Comparison of ENCODE assay signal across 14 mouse cellular contexts in genomic region chr9:45981331-45981730, GRCm38 (mm10). TPM values are rescaled to one million over a fixed set of nuclear protein-coding genes. Genes with fewer than 3 reads are reported as not detected.
DNase-seq lines count a peak whose midpoint lies in the region; ATAC-seq and TF ChIP-seq lines count a peak whose summit lies in the region.
"Had no signal": no experiment of that assay in that cellular context is flagged by ENCODE, and none has a peak within 500 bp of the region (broad histone marks: within the 10 kb centered on the region; RNA-seq: fewer than 3 reads in every experiment).

No protein-coding gene starts in this region.

- H3K4me3 ChIP-seq in kidney, postnatal 0 days (replicated peaks; ENCODE audit: low read depth, low read length) = no peak overlapping the region
- no peak overlapping the region for H3K4me3 ChIP-seq in MEL (ENCODE audit: control insufficient read depth in 1 of 2, insufficient read depth in 1 of 2, low read depth in 2 of 2, low read length in 2 of 2)
- H3K4me3 ChIP-seq: heart, embryonic 15.5 days; lung, embryonic 15.5 days; midbrain, embryonic 15.5 days had no signal

- no peak for TF ChIP-seq EP300 in MEL (IDR thresholded peaks at IDR 0.05; ENCODE audit: low read depth in 1 of 2, low read length in 2 of 2)

- peak; percentile 34; the same call in 1 of the 2 replicates for TF ChIP-seq CTCF in kidney, postnatal 0 days (IDR thresholded peaks at IDR 0.05; ENCODE audit: low read depth)
- peak; percentile 8 to 49 (median 35); a peak in 4 of 6 replicates for TF ChIP-seq CTCF in MEL (IDR thresholded peaks at IDR 0.05 in 2 of 3, conservative IDR thresholded peaks at IDR 0.05 in 1 of 3; ENCODE audit: control insufficient read depth in 1 of 3, insufficient read depth in 1 of 3, low read depth in 2 of 3, low read length in 3 of 3, poor library complexity in 1 of 3, severe bottlenecking in 1 of 3)

- H3K27me3 ChIP-seq in kidney, postnatal 0 days (ENCODE audit: insufficient read depth, low read length) = no peaks in the 10 kb centered on the region
- no peaks in the 10 kb centered on the region for H3K27me3 ChIP-seq in MEL (ENCODE audit: control insufficient read depth in 1 of 2, insufficient read depth in 2 of 2, low read length in 2 of 2)
- H3K27me3 ChIP-seq: heart, embryonic 15.5 days; lung, embryonic 15.5 days; midbrain, embryonic 15.5 days had no signal

- ATAC-seq in kidney, postnatal 0 days (replicated peaks; ENCODE audit: low FRiP score, low read depth) = no peak
- ATAC-seq: midbrain, embryonic 15.5 days had no signal

- H3K4me2 ChIP-seq in kidney, postnatal 0 days (ENCODE audit: low read length) = no peak overlapping the region
- H3K4me2 ChIP-seq: heart, embryonic 15.5 days; lung, embryonic 15.5 days; midbrain, embryonic 15.5 days had no signal

- TF ChIP-seq RAD21 in MEL (IDR thresholded peaks at IDR 0.05; ENCODE audit: low read depth, low read length) = no peak; the same call in 1 of the 2 replicates

- H3K9me3 ChIP-seq in kidney, postnatal 0 days (replicated peaks; ENCODE audit: low read length) = no peaks in the 10 kb centered on the region
- no peaks in the 10 kb centered on the region for H3K9me3 ChIP-seq in MEL (replicated peaks; ENCODE audit: insufficient read depth, low read length)
- H3K9me3 ChIP-seq: heart, embryonic 15.5 days; lung, embryonic 15.5 days; midbrain, embryonic 15.5 days had no signal

- TF ChIP-seq POLR2A in MEL (IDR thresholded peaks at IDR 0.05; ENCODE audit: control insufficient read depth in 1 of 2, insufficient read depth in 1 of 2, low read depth in 1 of 2, low read length in 2 of 2, poor library complexity in 1 of 2) = no peak

- peaks cover 3% of the 10 kb centered on the region for H3K4me1 ChIP-seq in kidney, postnatal 0 days (replicated peaks; ENCODE audit: insufficient read depth, low read length)
- peaks cover 18 to 26% of the 10 kb centered on the region in 2 experiments for H3K4me1 ChIP-seq in MEL (ENCODE audit: control insufficient read depth in 1 of 2, insufficient read depth in 2 of 2, low read length in 2 of 2)

- peaks cover 66% of the 10 kb centered on the region for H3K79me2 ChIP-seq in MEL (ENCODE audit: control insufficient read depth, insufficient read depth, low read length, poor library complexity)

- no peak overlapping the region for H3K9ac ChIP-seq in kidney, postnatal 0 days (ENCODE audit: low read depth, low read length)
- H3K9ac ChIP-seq in MEL (ENCODE audit: control insufficient read depth, low read depth, low read length, poor library complexity, severe bottlenecking) = no peak overlapping the region
- H3K9ac ChIP-seq: heart, embryonic 15.5 days; lung, embryonic 15.5 days; midbrain, embryonic 15.5 days had no signal

- no peak for DNase-seq in kidney, postnatal 0 days (ENCODE audit: low spot score)
- no peak for DNase-seq in kidney, postnatal 14 days
- peak; percentile 22 for DNase-seq in thymus, postnatal 0 days (ENCODE audit: low spot score)
- no peak for DNase-seq in thymus, adult 18-20 months
- peak; percentile 56 for DNase-seq in MEL (ENCODE audit: low read depth, low spot score)
- peak; percentile 54 for DNase-seq in naive thymus-derived CD4-positive, alpha-beta T cell, adult 2 months (ENCODE audit: low read depth)
- no peak for DNase-seq in c-Kit-positive CD71-positive TER-119-positive erythroid progenitor cells, embryonic 14.5 days (ENCODE audit: low spot score)
- DNase-seq in frontal cortex, adult 2 months (ENCODE audit: extremely low spot score in 1 of 2, low spot score in 1 of 2) = no peak
- DNase-seq: adrenal gland, postnatal 25 days; kidney, postnatal 25 days; right cerebral cortex, postnatal 14 days had no signal

- H3K36me3 ChIP-seq in kidney, postnatal 0 days (ENCODE audit: insufficient read depth, low read length) = no peaks in the 10 kb centered on the region
- H3K36me3 ChIP-seq in MEL (ENCODE audit: control insufficient read depth in 1 of 2, insufficient read depth in 2 of 2, low read length in 2 of 2) = peaks cover 24 to 47% of the 10 kb centered on the region in 2 experiments
- H3K36me3 ChIP-seq: midbrain, embryonic 15.5 days had no signal

- no peak overlapping the region for H3K27ac ChIP-seq in kidney, postnatal 0 days
- H3K27ac ChIP-seq in MEL (ENCODE audit: control insufficient read depth, low read depth, low read length) = no peak overlapping the region
- H3K27ac ChIP-seq: heart, embryonic 15.5 days; lung, embryonic 15.5 days; midbrain, embryonic 15.5 days had no signal

TF ChIP-seq in MEL, 35 proteins besides CTCF, POLR2A, EP300 and RAD21:
- TF ChIP-seq MYB (IDR thresholded peaks at IDR 0.05; ENCODE audit: low read depth, low read length) (no peak), SMC3 (IDR thresholded peaks at IDR 0.05; ENCODE audit: low read depth, low read length) (no peak), NELFE (IDR thresholded peaks at IDR 0.05; ENCODE audit: low read depth, low read length) (no peak), BHLHE40 (IDR thresholded peaks at IDR 0.05; ENCODE audit: borderline replicate concordance, low read depth, low read length) (no peak), ELF1 (IDR thresholded peaks at IDR 0.05; ENCODE audit: low read depth, low read length) (no peak), MYC (IDR thresholded peaks at IDR 0.05; ENCODE audit: low read depth, low read length) (peak; percentile 74; the same call in 1 of the 2 replicates), SIN3A (IDR thresholded peaks at IDR 0.05; ENCODE audit: low read length) (0 out of 2 replicates have a peak, but pooled peaks have one; percentile 32), CHD2 (IDR thresholded peaks at IDR 0.05; ENCODE audit: low read length) (no peak), POLR2AphosphoS5 (IDR thresholded peaks at IDR 0.05; ENCODE audit: borderline replicate concordance, low read depth, low read length) (no peak), TCF12 (IDR thresholded peaks at IDR 0.05; ENCODE audit: low read depth, low read length) (no peak), GATA1 (IDR thresholded peaks at IDR 0.05; ENCODE audit: low read depth, low read length) (no peak), RCOR1 (IDR thresholded peaks at IDR 0.05; ENCODE audit: low read depth, low read length) (no peak), ZNF384 (IDR thresholded peaks at IDR 0.05; ENCODE audit: low read depth, low read length) (peak; percentile 84), MXI1 (IDR thresholded peaks at IDR 0.05; ENCODE audit: low read depth, low read length) (0 out of 2 replicates have a peak, but pooled peaks have one; percentile 27), E2F4 (IDR thresholded peaks at IDR 0.05; ENCODE audit: borderline replicate concordance, low read depth, low read length) (no peak), USF2 (IDR thresholded peaks at IDR 0.05; ENCODE audit: borderline replicate concordance in 1 of 2, insufficient read depth in 1 of 2, low read depth in 1 of 2, low read length in 2 of 2) (no peak), TAL1 (IDR thresholded peaks at IDR 0.05; ENCODE audit: low read length) (no peak), MEF2A (IDR thresholded peaks at IDR 0.05; ENCODE audit: extremely low read depth, insufficient replicate concordance, low read depth, low read length, poor library complexity, severe bottlenecking) (no peak), UBTF (IDR thresholded peaks at IDR 0.05; ENCODE audit: borderline replicate concordance, insufficient read depth, low read depth, low read length) (no peak), HCFC1 (IDR thresholded peaks at IDR 0.05; ENCODE audit: low read depth, low read length) (no peak)

RNA-seq across cellular contexts. Expression of gene Sidt2, which starts 26.3 kb away (rescaled TPM):
- polyA plus RNA-seq in kidney, postnatal 0 days (2015; fragmentation: Nextera tagmentation; extraction: Ambion mirVana) = 50.8 and 53.5 TPM in 2 replicates
- polyA plus RNA-seq in thymus, postnatal 0 days (2015; fragmentation: Nextera tagmentation; extraction: Ambion mirVana) = 58.0 and 64.2 TPM in 2 replicates
- 22.4 and 27.0 TPM in 2 replicates for total RNA-seq in MEL (2012; rRNA removed)
- polyA plus RNA-seq in MEL (2012; ENCODE audit: insufficient read depth in 1 of 2, insufficient read length in 2 of 2, low read depth in 1 of 2, low replicate concordance in 2 of 2, missing spikeins in 1 of 2) = 10 to 100 TPM in 1 of 2 experiments, not detected in 1; 71.8 TPM
- 103 and 112 TPM in 2 replicates for polyA plus RNA-seq in frontal cortex, adult 2 months (2012; rRNA removed)

RNA-seq across cellular contexts. Expression of gene Pafah1b2, which starts 31.2 kb away (rescaled TPM):
- 113 and 127 TPM in 2 replicates for polyA plus RNA-seq in kidney, postnatal 0 days (2015; fragmentation: Nextera tagmentation; extraction: Ambion mirVana)
- polyA plus RNA-seq in thymus, postnatal 0 days (2015; fragmentation: Nextera tagmentation; extraction: Ambion mirVana) = 110 TPM in 2 replicates
- 125 and 127 TPM in 2 replicates for total RNA-seq in MEL (2012; rRNA removed)
- 100 to 1,000 TPM; 131 to 178 TPM for polyA plus RNA-seq in MEL (2012; ENCODE audit: insufficient read depth in 1 of 2, insufficient read length in 2 of 2, low read depth in 1 of 2, low replicate concordance in 2 of 2, missing spikeins in 1 of 2)
- 99.0 and 106 TPM in 2 replicates for polyA plus RNA-seq in frontal cortex, adult 2 months (2012; rRNA removed)

RNA-seq across cellular contexts. Expression of gene Sik3, which starts 31.3 kb away (rescaled TPM):
- polyA plus RNA-seq in kidney, postnatal 0 days (2015; fragmentation: Nextera tagmentation; extraction: Ambion mirVana) = 12.5 and 12.7 TPM in 2 replicates
- 6.3 and 9.4 TPM in 2 replicates for polyA plus RNA-seq in thymus, postnatal 0 days (2015; fragmentation: Nextera tagmentation; extraction: Ambion mirVana)
- 63.3 and 78.7 TPM in 2 replicates for total RNA-seq in MEL (2012; rRNA removed)
- polyA plus RNA-seq in MEL (2012; ENCODE audit: insufficient read depth in 1 of 2, insufficient read length in 2 of 2, low read depth in 1 of 2, low replicate concordance in 2 of 2, missing spikeins in 1 of 2) = 100 to 1,000 TPM in 1 of 2 experiments, not detected in 1; 111 TPM
- polyA plus RNA-seq in frontal cortex, adult 2 months (2012; rRNA removed) = 54.9 and 56.6 TPM in 2 replicates

RNA-seq across cellular contexts. Expression of gene Tagln, which starts 45.5 kb away (rescaled TPM):
- 116 and 126 TPM in 2 replicates for polyA plus RNA-seq in kidney, postnatal 0 days (2015; fragmentation: Nextera tagmentation; extraction: Ambion mirVana)
- 13.0 and 16.2 TPM in 2 replicates for polyA plus RNA-seq in thymus, postnatal 0 days (2015; fragmentation: Nextera tagmentation; extraction: Ambion mirVana)
- 0.20 and 0.42 TPM in 2 replicates for total RNA-seq in MEL (2012; rRNA removed)
- polyA plus RNA-seq in MEL (2012; ENCODE audit: insufficient read depth in 1 of 2, insufficient read length in 2 of 2, low read depth in 1 of 2, low replicate concordance in 2 of 2, missing spikeins in 1 of 2) = 1 to 10 TPM in 1 of 2 experiments, not detected in 1; 1.1 TPM
- polyA plus RNA-seq in frontal cortex, adult 2 months (2012; rRNA removed) = 15.4 and 21.4 TPM in 2 replicates

Comparison
In these comparisons a context has a peak if more than half of its experiments do, and no peak if none do; other contexts are left out.
1. DNase-seq: peak in thymus, postnatal 0 days (single experiment), MEL (single experiment) and naive thymus-derived CD4-positive, alpha-beta T cell, adult 2 months (single experiment); none in kidney, postnatal 0 days (single experiment), kidney, postnatal 14 days (single experiment), thymus, adult 18-20 months (0 of 2), c-Kit-positive CD71-positive TER-119-positive erythroid progenitor cells, embryonic 14.5 days (single experiment) and frontal cortex, adult 2 months (0 of 2).